Mouse (Mus musculus): Measurements from ENCODE around the gene Klkb1. TPM values are rescaled to one million over a fixed set of nuclear protein-coding genes. Genes with fewer than 3 reads are reported as not detected.

The Klkb1 gene
- total and polyA plus RNA-seq, 3 experiments = not detected

- H3K9me3 ChIP-seq (replicated peaks; ENCODE audit: insufficient read depth, low read length) = no peaks in the 10 kb centered on the region
- H3K79me2 ChIP-seq (ENCODE audit: control insufficient read depth, insufficient read depth, low read length, poor library complexity) = no peaks in the 10 kb centered on the region
- H3K4me3 ChIP-seq (ENCODE audit: control insufficient read depth in 1 of 2, insufficient read depth in 1 of 2, low read depth in 2 of 2, low read length in 2 of 2) = no peak overlapping the region
- no peaks in the 10 kb centered on the region for H3K36me3 ChIP-seq (ENCODE audit: control insufficient read depth in 1 of 2, insufficient read depth in 2 of 2, low read length in 2 of 2)
- no peaks in the 10 kb centered on the region for H3K27me3 ChIP-seq (ENCODE audit: control insufficient read depth in 1 of 2, insufficient read depth in 2 of 2, low read length in 2 of 2)
- DNase-seq (ENCODE audit: low read depth, low spot score) = no peak
- no peak overlapping the region for H3K27ac ChIP-seq (ENCODE audit: control insufficient read depth, low read depth, low read length)
- no peaks in the 10 kb centered on the region for H3K4me1 ChIP-seq (ENCODE audit: control insufficient read depth in 1 of 2, insufficient read depth in 2 of 2, low read length in 2 of 2)
- no peak overlapping the region for H3K9ac ChIP-seq (ENCODE audit: control insufficient read depth, low read depth, low read length, poor library complexity, severe bottlenecking)
- TF ChIP-seq JUND (IDR thresholded peaks at IDR 0.05; ENCODE audit: low read depth, low read length) (no peak), MXI1 (IDR thresholded peaks at IDR 0.05; ENCODE audit: low read depth, low read length) (no peak), TAL1 (IDR thresholded peaks at IDR 0.05; ENCODE audit: low read length) (no peak), BHLHE40 (IDR thresholded peaks at IDR 0.05; ENCODE audit: borderline replicate concordance, low read depth, low read length) (no peak), MAZ (IDR thresholded peaks at IDR 0.05; ENCODE audit: low read depth, low read length) (no peak), GATA1 (IDR thresholded peaks at IDR 0.05; ENCODE audit: low read depth, low read length) (no peak), HCFC1 (IDR thresholded peaks at IDR 0.05; ENCODE audit: low read depth, low read length) (no peak), ELF1 (IDR thresholded peaks at IDR 0.05; ENCODE audit: low read depth, low read length) (no peak), CHD1 (IDR thresholded peaks at IDR 0.05; ENCODE audit: low read depth, low read length) (no peak), POLR2A (IDR thresholded peaks at IDR 0.05; ENCODE audit: control insufficient read depth in 1 of 2, insufficient read depth in 1 of 2, low read depth in 1 of 2, low read length in 2 of 2, poor library complexity in 1 of 2) (no peak), GABPA (IDR thresholded peaks at IDR 0.05; ENCODE audit: low read depth, low read length) (no peak), UBTF (IDR thresholded peaks at IDR 0.05; ENCODE audit: borderline replicate concordance, insufficient read depth, low read depth, low read length) (no peak), E2F4 (IDR thresholded peaks at IDR 0.05; ENCODE audit: borderline replicate concordance, low read depth, low read length) (no peak), CTCF (IDR thresholded peaks at IDR 0.05 in 2 of 3, conservative IDR thresholded peaks at IDR 0.05 in 1 of 3; ENCODE audit: control insufficient read depth in 1 of 3, insufficient read depth in 1 of 3, low read depth in 2 of 3, low read length in 3 of 3, poor library complexity in 1 of 3, severe bottlenecking in 1 of 3) (no peak), MYC (IDR thresholded peaks at IDR 0.05; ENCODE audit: low read depth, low read length) (no peak)
Observed at GRCm38 (mm10) chr8:45341630-45342628, 47.3 kb upstream of the Klkb1 start.

DNA sequence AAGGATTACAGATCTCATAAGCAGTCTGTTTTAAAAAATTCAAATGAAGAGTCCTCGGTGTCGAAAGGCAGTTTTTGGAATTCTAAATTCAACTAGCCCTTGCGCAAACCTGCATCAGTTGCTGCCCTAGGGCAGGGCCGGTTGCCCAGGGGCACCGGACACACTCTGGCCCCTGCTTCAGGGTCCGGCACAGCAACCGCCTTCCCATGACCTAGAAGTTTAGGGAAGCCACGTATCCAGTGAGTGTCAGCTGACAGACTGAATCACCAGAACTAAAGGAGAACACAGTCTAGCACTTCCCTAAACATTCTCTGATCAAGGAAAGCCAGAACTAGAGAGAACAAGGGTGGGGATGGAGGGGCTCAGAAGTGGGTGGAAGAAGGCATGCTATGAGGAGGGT is 38.8 kb upstream of the Klkb1 start:
- Histone ChIP-seq H3K27me3 (ENCODE audit: control insufficient read depth in 1 of 2, insufficient read depth in 2 of 2, low read length in 2 of 2) (no peaks in the 10 kb centered on the region), H3K9ac (ENCODE audit: control insufficient read depth, low read depth, low read length, poor library complexity, severe bottlenecking) (no peak overlapping the region), H3K4me3 (ENCODE audit: control insufficient read depth in 1 of 2, insufficient read depth in 1 of 2, low read depth in 2 of 2, low read length in 2 of 2) (no peak overlapping the region), H3K36me3 (ENCODE audit: control insufficient read depth in 1 of 2, insufficient read depth in 2 of 2, low read length in 2 of 2) (no peaks in the 10 kb centered on the region), H3K4me1 (ENCODE audit: control insufficient read depth in 1 of 2, insufficient read depth in 2 of 2, low read length in 2 of 2) (no peaks in the 10 kb centered on the region), H3K27ac (ENCODE audit: control insufficient read depth, low read depth, low read length) (no peak overlapping the region), H3K9me3 (replicated peaks; ENCODE audit: insufficient read depth, low read length) (no peaks in the 10 kb centered on the region), H3K79me2 (ENCODE audit: control insufficient read depth, insufficient read depth, low read length, poor library complexity) (no peaks in the 10 kb centered on the region)
- no peak for DNase-seq (ENCODE audit: low read depth, low spot score)
- TF ChIP-seq E2F4 (IDR thresholded peaks at IDR 0.05; ENCODE audit: borderline replicate concordance, low read depth, low read length) (no peak), ZC3H11A (IDR thresholded peaks at IDR 0.05; ENCODE audit: low read depth, low read length) (no peak), RAD21 (IDR thresholded peaks at IDR 0.05; ENCODE audit: low read depth, low read length) (no peak), JUND (IDR thresholded peaks at IDR 0.05; ENCODE audit: low read depth, low read length) (no peak), MAFK (IDR thresholded peaks at IDR 0.05; ENCODE audit: borderline replicate concordance, low read depth, low read length) (no peak), KAT2A (conservative IDR thresholded peaks at IDR 0.05; ENCODE audit: low read depth, low read length) (no peak), POLR2AphosphoS2 (IDR thresholded peaks at IDR 0.05; ENCODE audit: low read length) (no peak), CHD1 (IDR thresholded peaks at IDR 0.05; ENCODE audit: low read depth, low read length) (no peak), GABPA (IDR thresholded peaks at IDR 0.05; ENCODE audit: low read depth, low read length) (no peak), ZMIZ1 (IDR thresholded peaks at IDR 0.05; ENCODE audit: low read depth, low read length) (no peak), MXI1 (IDR thresholded peaks at IDR 0.05; ENCODE audit: low read depth, low read length) (no peak), ZNF384 (IDR thresholded peaks at IDR 0.05; ENCODE audit: low read depth, low read length) (no peak), SMC3 (IDR thresholded peaks at IDR 0.05; ENCODE audit: low read depth, low read length) (no peak)
